Mouse (Mus musculus) E14TG2a.4 (cell line): ENCODE results near the gene Tmem245.

ENCODE experiments used
- H3K27me3 ChIP-seq: 2 replicates; pipeline ENCODE4 v1.6.1; 2014; ENCODE audit warnings: low read length, control low read depth; ENCODE audit not compliant: insufficient read depth
- H3K36me3 ChIP-seq: 2 replicates; pipeline ENCODE4 v1.6.1; 2014; ENCODE audit warnings: low read length, control low read depth; ENCODE audit not compliant: insufficient read depth
- H3K4me1 ChIP-seq: replicated peaks from 2 replicates; pipeline ENCODE4 v1.6.1; 2014; ENCODE audit warnings: low read depth, low read length, control low read depth
- H3K4me3 ChIP-seq: replicated peaks from 2 replicates; pipeline ENCODE4 v1.5.1; 2014; ENCODE audit warnings: mild to moderate bottlenecking, low read length
- H3K9me3 ChIP-seq: 2 replicates; pipeline ENCODE4 v1.6.1; 2014; ENCODE audit warnings: low read length, control low read depth
- CTCF ChIP-seq: conservative IDR thresholded peaks from 2 replicates; pipeline ENCODE4 v1.5.1; 2014; ENCODE audit warnings: low read length
- NANOG ChIP-seq: IDR thresholded peaks from 2 replicates; pipeline ENCODE4 v1.6.1; 2014; ENCODE audit warnings: borderline replicate concordance, low read length, mixed read lengths
- POU5F1 ChIP-seq: IDR thresholded peaks from 2 replicates; pipeline ENCODE4 v1.6.1; 2014; ENCODE audit warnings: low read length, borderline replicate concordance

The Tmem245 gene

DNA sequence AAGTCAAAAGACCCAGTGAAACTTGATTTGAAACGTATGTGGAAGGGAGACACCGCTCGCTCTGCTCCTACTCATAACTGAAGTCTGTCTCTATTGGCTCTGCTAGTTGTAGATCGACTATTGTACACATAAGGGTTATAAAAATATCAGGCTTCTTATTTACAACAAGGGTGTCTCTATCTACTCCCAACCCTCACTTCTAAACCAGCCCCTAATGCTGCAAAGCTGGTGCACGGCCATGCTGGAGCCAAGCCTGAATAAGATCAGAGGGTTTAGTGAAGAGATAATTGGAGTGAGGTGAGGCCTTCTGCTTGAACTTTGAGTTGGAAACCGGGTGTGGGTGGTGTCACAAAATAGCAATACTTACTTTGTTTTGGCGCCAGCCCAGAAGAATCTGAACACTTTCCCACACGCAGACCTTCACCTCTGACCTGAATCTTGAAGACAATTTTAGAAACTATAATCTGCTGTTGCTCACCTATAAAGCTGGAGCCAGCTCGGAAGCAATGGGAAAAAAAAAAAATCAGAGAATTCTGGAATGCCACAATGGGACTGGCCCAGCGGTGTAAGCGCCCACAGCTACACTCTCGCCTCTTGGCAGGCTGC, 14.2 kb upstream of the Tmem245 start:
- peaks cover 32% of the 10 kb centered on the region for H3K4me1 ChIP-seq
- peaks cover 3% of the 10 kb centered on the region; the same call in 1 of the 2 replicates for H3K27me3 ChIP-seq
- H3K4me3 ChIP-seq: no peak overlapping the region
- no peak for TF ChIP-seq NANOG
- no peak for TF ChIP-seq CTCF
- TF ChIP-seq POU5F1: no peak
- H3K9me3 ChIP-seq: no peaks in the 10 kb centered on the region
- no peaks in the 10 kb centered on the region for H3K36me3 ChIP-seq

DNA sequence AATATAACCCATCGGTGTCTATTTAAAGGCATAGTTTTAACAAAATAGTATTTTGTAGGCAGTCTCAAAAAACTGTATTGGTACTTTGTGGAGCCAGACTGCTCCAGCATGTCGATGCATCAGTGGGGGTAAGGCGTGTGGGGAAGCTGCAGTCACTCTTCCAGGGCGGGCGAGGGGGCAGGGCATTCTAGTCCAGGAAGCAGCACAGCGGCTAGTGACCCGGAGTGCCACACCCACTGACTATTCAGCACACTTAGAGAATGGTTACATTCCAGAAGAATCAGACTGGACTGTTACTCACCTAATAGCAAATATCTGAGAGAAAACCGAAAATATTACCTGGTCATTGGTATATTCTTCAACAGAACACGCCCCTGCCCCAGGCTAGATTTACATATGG, 10.3 kb upstream of the Tmem245 start:
- H3K4me1 ChIP-seq: peaks cover 51% of the 10 kb centered on the region
- H3K27me3 ChIP-seq: no peaks in the 10 kb centered on the region
- H3K4me3 ChIP-seq: no peak overlapping the region
- TF ChIP-seq NANOG: no peak
- no peak for TF ChIP-seq POU5F1
- no peak for TF ChIP-seq CTCF
- H3K9me3 ChIP-seq: no peaks in the 10 kb centered on the region
- H3K36me3 ChIP-seq: no peaks in the 10 kb centered on the region

DNA sequence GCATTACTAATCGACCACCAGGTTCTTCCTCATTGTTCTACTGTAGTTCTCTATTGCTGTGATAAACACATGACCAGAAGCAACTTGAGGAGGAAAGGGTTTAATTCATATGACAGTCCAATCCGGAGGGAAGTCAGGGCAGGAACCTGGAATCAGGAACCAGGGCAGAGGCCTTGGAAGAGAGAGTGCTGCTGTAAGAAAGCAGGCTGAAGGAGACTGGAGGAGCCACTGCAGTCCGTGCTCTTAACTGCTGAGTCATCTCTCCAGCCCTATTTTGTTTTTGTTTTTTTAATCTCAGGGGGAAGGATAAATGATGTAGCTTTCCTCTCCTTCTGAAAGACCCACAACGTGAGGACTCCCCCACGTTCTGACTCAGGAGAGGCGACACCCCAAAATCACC, 6.0 kb upstream of the Tmem245 start:
- no peaks in the 10 kb centered on the region for H3K9me3 ChIP-seq
- no peaks in the 10 kb centered on the region for H3K36me3 ChIP-seq
- H3K4me1 ChIP-seq: peaks cover 85% of the 10 kb centered on the region
- no peak for TF ChIP-seq CTCF
- no peak for TF ChIP-seq NANOG
- peak overlapping the region; percentile 13 for H3K4me3 ChIP-seq
- no peaks in the 10 kb centered on the region for H3K27me3 ChIP-seq

DNA sequence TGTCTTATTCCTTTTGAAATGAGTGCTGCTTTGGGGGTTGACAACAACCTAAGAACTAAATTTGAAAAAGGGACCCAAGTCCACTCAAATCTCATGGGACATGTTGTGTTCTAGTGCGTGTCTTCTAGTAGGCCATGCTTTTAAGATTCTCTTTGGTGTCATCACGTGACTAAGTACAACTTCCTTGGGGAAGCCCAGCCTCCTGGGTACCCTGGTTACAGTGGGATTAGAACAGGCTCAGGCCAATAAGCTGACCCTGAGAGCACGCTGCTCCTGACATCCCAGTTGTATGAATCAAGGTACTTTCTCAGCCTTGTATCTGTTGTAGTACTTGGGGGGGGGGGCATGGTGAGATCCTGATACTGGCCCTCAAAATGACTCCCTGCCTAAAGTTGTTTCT, 4.5 kb upstream of the Tmem245 start:
- H3K4me3 ChIP-seq: no peak overlapping the region
- no peaks in the 10 kb centered on the region for H3K9me3 ChIP-seq
- peaks cover 80% of the 10 kb centered on the region for H3K4me1 ChIP-seq
- H3K36me3 ChIP-seq: no peaks in the 10 kb centered on the region
- no peaks in the 10 kb centered on the region for H3K27me3 ChIP-seq
- TF ChIP-seq CTCF: no peak
- no peak for TF ChIP-seq NANOG
- no peak for TF ChIP-seq POU5F1

DNA sequence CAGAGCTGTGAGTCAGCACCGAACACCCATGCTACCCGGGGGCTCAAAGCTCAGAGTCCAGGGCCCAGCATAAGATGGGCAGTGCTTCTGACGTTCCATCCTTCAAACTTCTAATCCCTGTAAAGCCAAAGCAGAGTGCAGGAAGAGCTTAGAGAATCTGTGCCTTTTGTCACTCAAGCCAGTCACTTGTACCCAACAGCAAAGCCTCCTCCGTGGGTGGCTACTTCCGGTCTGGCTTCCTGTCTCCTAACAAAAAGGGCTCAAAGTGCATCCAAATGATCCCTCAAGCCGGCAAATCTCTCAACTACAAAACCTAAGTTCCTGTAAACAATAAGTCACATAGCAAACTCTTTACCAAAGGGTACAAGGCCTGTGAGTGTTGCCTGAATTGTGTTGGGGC, 2.3 kb upstream of the Tmem245 start:
- no peaks in the 10 kb centered on the region for H3K27me3 ChIP-seq
- H3K4me1 ChIP-seq: peaks cover 74% of the 10 kb centered on the region
- no peaks in the 10 kb centered on the region for H3K9me3 ChIP-seq
- H3K36me3 ChIP-seq: peaks cover 11% of the 10 kb centered on the region
- TF ChIP-seq POU5F1: no peak
- TF ChIP-seq NANOG: no peak
- TF ChIP-seq CTCF: no peak
- H3K4me3 ChIP-seq: no peak overlapping the region; the same call in 1 of the 2 replicates

DNA sequence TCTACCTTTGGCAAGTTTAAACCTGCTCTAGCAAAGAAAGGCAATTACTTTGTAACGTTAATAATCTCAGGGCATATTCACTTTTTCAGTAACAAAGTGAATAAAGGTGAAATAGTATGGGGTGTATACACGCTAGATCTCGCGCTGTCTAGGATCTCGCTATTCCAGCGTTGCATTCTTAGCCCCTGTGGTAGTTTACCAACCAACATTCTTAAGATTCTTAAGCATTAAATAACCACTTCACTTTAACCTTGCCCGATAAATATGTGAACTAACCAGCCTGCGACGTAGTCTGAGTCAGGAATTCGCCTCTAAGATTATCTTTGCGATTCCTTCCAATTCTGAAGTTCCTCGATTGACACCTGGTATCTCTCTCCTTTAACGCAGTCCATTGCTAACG, 1.1 kb downstream of the Tmem245 start:
- no peaks in the 10 kb centered on the region for H3K27me3 ChIP-seq
- no peaks in the 10 kb centered on the region for H3K9me3 ChIP-seq

DNA sequence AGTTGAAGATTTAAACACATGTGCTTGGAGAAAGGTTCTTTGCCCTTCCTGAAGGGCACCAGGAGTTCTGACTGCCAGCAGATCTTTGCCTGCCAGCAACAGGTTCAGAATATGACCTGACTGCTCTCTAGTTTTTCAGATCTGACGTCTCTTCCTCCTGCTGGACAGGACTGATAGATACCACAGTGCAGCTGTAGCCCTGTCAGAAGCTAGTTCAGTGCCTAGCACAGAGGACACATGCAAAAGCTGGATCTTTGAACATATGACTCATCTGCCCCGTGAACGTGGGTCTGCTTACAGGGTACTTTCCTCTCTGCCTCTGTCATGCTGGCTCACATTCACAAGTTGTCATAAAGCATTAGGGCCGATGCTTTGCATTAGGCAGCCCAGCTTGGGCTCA, 3.0 kb downstream of the Tmem245 start:
- Histone ChIP-seq H3K27me3 (no peaks in the 10 kb centered on the region), H3K9me3 (no peaks in the 10 kb centered on the region), H3K4me3 (peak overlapping the region; percentile 21)

More for the DNA sequence above, 1.1 kb downstream of the Tmem245 start:
- no peak for TF ChIP-seq POU5F1
- no peak for TF ChIP-seq NANOG
- TF ChIP-seq CTCF: no peak
- Histone ChIP-seq H3K36me3 (peaks cover 34% of the 10 kb centered on the region), H3K4me1 (peaks cover 79% of the 10 kb centered on the region), H3K4me3 (peak overlapping the region; percentile 94)

DNA sequence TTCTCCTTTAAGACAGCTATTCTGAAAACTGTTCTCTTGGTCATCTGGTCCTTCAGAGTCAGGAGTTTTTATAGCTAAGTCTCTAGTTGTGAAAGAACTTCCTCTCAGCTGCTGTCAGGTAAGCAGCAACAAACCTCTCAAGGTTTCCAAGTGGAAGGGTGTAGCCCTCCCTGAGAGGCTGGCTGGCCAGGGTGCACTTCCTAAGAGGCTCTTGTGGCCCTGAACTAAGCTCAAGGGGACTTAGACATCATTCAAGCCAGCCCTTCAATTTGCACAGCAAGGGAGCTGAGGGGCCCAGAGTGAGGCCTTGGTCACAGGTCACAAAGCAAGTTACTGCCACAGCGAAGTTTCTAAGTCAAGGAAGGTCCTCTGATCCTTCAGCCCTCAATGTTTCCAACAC, 4.0 kb downstream of the Tmem245 start:
- Histone ChIP-seq H3K4me1 (peaks cover 83% of the 10 kb centered on the region), H3K36me3 (peaks cover 50% of the 10 kb centered on the region), H3K27me3 (no peaks in the 10 kb centered on the region), H3K9me3 (no peaks in the 10 kb centered on the region), H3K4me3 (no peak overlapping the region; the same call in 1 of the 2 replicates)
- no peak for TF ChIP-seq POU5F1
- TF ChIP-seq NANOG: no peak
- TF ChIP-seq CTCF: no peak

More for the DNA sequence above, 3.0 kb downstream of the Tmem245 start:
- no peak for TF ChIP-seq NANOG
- no peak for TF ChIP-seq CTCF
- TF ChIP-seq POU5F1: no peak
- peaks cover 82% of the 10 kb centered on the region for H3K4me1 ChIP-seq
- H3K36me3 ChIP-seq: peaks cover 41% of the 10 kb centered on the region

DNA sequence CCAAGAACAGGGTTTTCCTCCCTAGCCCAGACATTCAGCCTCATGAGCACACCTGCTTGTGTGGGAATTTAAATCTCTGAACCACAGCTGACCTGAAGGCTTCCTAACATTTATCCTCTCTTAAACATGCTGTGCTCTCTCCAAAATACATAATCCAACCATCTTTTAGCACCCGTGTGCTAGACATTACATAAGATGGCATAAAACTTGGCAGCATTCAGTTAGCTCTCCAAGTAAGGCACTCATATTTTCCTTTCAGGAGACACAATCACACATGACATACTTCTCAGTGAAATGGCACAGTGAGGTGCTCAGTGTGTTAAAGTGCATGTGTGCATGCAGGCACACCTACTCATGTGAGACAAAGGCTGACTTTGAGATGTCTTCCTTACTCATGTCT, 4.7 kb downstream of the Tmem245 start:
- H3K4me1 ChIP-seq: peaks cover 79% of the 10 kb centered on the region
- no peak overlapping the region; the same call in 1 of the 2 replicates for H3K4me3 ChIP-seq
- H3K9me3 ChIP-seq: no peaks in the 10 kb centered on the region
- peaks cover 54% of the 10 kb centered on the region for H3K36me3 ChIP-seq
- no peak for TF ChIP-seq CTCF
- no peak for TF ChIP-seq NANOG
- no peak for TF ChIP-seq POU5F1
- H3K27me3 ChIP-seq: no peaks in the 10 kb centered on the region
